Mouse (Mus musculus): ENCODE results near the gene Nkx1-1.

The Nkx1-1 gene

GRCm38 (mm10) chr5:33420313-33420712 is 13.5 kb downstream of the Nkx1-1 start:
- no peak for DNase-seq (ENCODE audit: low spot score in 2 of 2)

GRCm38 (mm10) chr5:33400819-33401218 is 33.0 kb downstream of the Nkx1-1 start:
- no peak for DNase-seq (ENCODE audit: low spot score in 2 of 2)

GRCm38 (mm10) chr5:33396828-33397227 is 36.9 kb downstream of the Nkx1-1 start:
- peak; percentile 53 to 61 for DNase-seq (ENCODE audit: low spot score in 2 of 2)

GRCm38 (mm10) chr5:33395693-33396092 is 38.1 kb downstream of the Nkx1-1 start:
- DNase-seq (ENCODE audit: low spot score in 2 of 2): peak in 1 of 2 experiments; percentile 36

- DNase-seq (ENCODE audit: low spot score in 2 of 2): peak; percentile 85 to 87
Observed at GRCm38 (mm10) chr5:33393803-33394202, 40.0 kb downstream of the Nkx1-1 start.

- no peak for DNase-seq (ENCODE audit: low spot score in 2 of 2)
Observed at GRCm38 (mm10) chr5:33387550-33387949, 46.2 kb downstream of the Nkx1-1 start.
